Mouse (Mus musculus) kidney, postnatal 0 days (tissue): ENCODE measurements at regions not wholly inside any gene's neighbourhood (a gene's known extent, or its start where the extent isn't known, plus 50 kb on each side); places are given as distances from the start of the nearest gene placed in this dataset.

ENCODE experiments used
- ATAC-seq: fragments of 200-750 bp; cut with Nextera tagmentation; replicated peaks from 2 replicates; pipeline ENCODE4 v1.8.0; 2017; ENCODE audit warnings: low read depth, moderate number of reproducible peaks, moderate TSS enrichment, moderate library complexity; ENCODE audit not compliant: low FRiP score
- DNase-seq: peaks from one replicate; pipeline ENCODE4 v3.0.0-alpha.2; 2016; ENCODE audit warnings: low spot score
- H3K27ac ChIP-seq: fragments of 300-500 bp; sonication (generic); 2 replicates; pipeline ENCODE4 v1.5.1; 2014; ENCODE audit warnings: mild to moderate bottlenecking
- H3K27me3 ChIP-seq: fragments of 300-500 bp; sonication (generic); 2 replicates; pipeline ENCODE4 v1.6.1; 2014; ENCODE audit warnings: low read length, mixed read lengths; ENCODE audit not compliant: insufficient read depth
- H3K36me3 ChIP-seq: fragments of 300-500 bp; sonication (generic); 2 replicates; pipeline ENCODE4 v1.6.1; 2014; ENCODE audit warnings: low read length, mixed read lengths; ENCODE audit not compliant: insufficient read depth
- H3K4me1 ChIP-seq: fragments of 300-500 bp; sonication (generic); replicated peaks from 2 replicates; pipeline ENCODE4 v1.6.1; 2014; ENCODE audit warnings: antibody characterized with exemption, low read length, mixed read lengths; ENCODE audit not compliant: insufficient read depth
- H3K4me2 ChIP-seq: fragments of 300-500 bp; sonication (generic); 2 replicates; pipeline ENCODE4 v1.6.1; 2014; ENCODE audit warnings: mild to moderate bottlenecking, low read length, moderate library complexity, mixed read lengths
- H3K4me3 ChIP-seq: fragments of 300-500 bp; sonication (generic); replicated peaks from 2 replicates; pipeline ENCODE4 v1.5.1; 2014; ENCODE audit warnings: low read depth, low read length
- H3K9ac ChIP-seq: fragments of 300-500 bp; sonication (generic); 2 replicates; pipeline ENCODE4 v1.6.1; 2014; ENCODE audit warnings: low read depth, low read length
- H3K9me3 ChIP-seq: fragments of 300-500 bp; sonication (generic); replicated peaks from 2 replicates; pipeline ENCODE4 v1.6.1; 2016; ENCODE audit warnings: low read length, inconsistent platforms, mixed read lengths
- CTCF ChIP-seq: IDR thresholded peaks from 2 replicates; pipeline ENCODE4 v1.5.1; 2016; ENCODE audit warnings: antibody characterized with exemption, low read depth, mild to moderate bottlenecking, moderate library complexity
- whole genome bisulfite sequencing: fragments of 180-500 bp; shearing (Covaris S2); extraction: QIAGEN DNeasy Blood & Tissue Kit; methylation state at CpG from one replicate; pipeline ENCODE4 v1.1.7; 2014; 5-methylcytosine and 5-hydroxymethylcytosine counted together

DNA sequence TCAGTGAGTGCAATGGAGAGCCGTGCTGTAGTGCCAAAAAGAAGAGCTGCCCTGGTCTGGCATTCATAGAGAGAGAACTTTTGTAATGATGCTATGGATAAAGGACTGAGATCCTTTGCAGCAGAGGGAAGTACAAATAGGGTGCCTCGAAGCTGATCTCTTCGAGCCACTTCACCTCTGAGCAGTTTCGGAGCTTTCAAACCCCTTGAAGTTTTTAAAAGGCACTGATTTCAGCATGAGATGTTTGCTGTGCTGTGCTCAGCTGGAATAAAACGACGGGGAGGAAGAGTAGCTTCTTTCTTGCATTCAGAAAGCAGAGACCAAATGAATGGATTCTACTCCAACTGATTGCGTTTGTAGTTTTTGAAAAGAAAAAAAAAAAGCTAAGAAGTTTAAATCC is 392.5 kb upstream of the Pou3f2 start:
- no peak overlapping the region for H3K27ac ChIP-seq
- no peak for DNase-seq
- H3K4me1 ChIP-seq = no peaks in the 10 kb centered on the region
- H3K36me3 ChIP-seq = no peaks in the 10 kb centered on the region
- no peak overlapping the region for H3K4me2 ChIP-seq
- H3K9me3 ChIP-seq = no peaks in the 10 kb centered on the region
- no peak for TF ChIP-seq CTCF
- WGBS = 28% methylated on average over 7 of the region's 7 CpGs
- no peak overlapping the region for H3K9ac ChIP-seq
- no peaks in the 10 kb centered on the region for H3K27me3 ChIP-seq
- no peak for ATAC-seq
- H3K4me3 ChIP-seq = no peak overlapping the region

DNA sequence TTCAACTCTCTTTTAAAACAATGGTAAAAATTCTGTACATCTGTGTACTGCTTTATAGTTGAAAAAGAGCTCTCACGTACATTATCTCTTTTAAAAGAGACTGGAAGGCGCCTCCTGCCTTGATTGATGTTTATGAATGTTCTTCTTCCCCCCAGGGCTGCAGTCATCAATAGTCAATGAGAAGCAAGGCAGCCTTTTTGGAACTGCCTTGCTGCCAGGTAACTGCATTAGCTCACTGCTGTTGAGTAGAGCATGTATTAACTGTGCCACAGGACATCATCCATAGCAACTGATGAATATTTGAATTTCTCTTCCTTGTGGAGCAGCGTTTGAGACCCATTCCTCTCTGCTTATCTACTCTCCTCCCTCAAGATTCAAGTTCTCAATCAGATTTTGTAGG is 387.2 kb upstream of the Pou3f2 start:
- no peak overlapping the region for H3K27ac ChIP-seq
- no peak overlapping the region for H3K4me3 ChIP-seq
- H3K36me3 ChIP-seq = no peaks in the 10 kb centered on the region
- no peaks in the 10 kb centered on the region for H3K4me1 ChIP-seq
- DNase-seq = no peak
- no peak overlapping the region for H3K9ac ChIP-seq
- 73% methylated on average over 3 of the region's 3 CpGs for WGBS
- no peaks in the 10 kb centered on the region for H3K9me3 ChIP-seq
- TF ChIP-seq CTCF = no peak
- H3K4me2 ChIP-seq = no peak overlapping the region
- H3K27me3 ChIP-seq = no peaks in the 10 kb centered on the region
- no peak for ATAC-seq

GRCm38 (mm10) chr4:22836124-22836445 is 347.9 kb upstream of the Pou3f2 start:
- ATAC-seq (no peak), DNase-seq (no peak)
- H3K4me1 ChIP-seq = no peaks in the 10 kb centered on the region
- no peak for TF ChIP-seq CTCF
- H3K36me3 ChIP-seq = no peaks in the 10 kb centered on the region
- no peak overlapping the region for H3K4me2 ChIP-seq
- no peaks in the 10 kb centered on the region for H3K9me3 ChIP-seq
- WGBS = 78% methylated on average over 7 of the region's 7 CpGs
- no peaks in the 10 kb centered on the region for H3K27me3 ChIP-seq
- no peak overlapping the region for H3K9ac ChIP-seq
- H3K4me3 ChIP-seq = no peak overlapping the region
- no peak overlapping the region for H3K27ac ChIP-seq

DNA sequence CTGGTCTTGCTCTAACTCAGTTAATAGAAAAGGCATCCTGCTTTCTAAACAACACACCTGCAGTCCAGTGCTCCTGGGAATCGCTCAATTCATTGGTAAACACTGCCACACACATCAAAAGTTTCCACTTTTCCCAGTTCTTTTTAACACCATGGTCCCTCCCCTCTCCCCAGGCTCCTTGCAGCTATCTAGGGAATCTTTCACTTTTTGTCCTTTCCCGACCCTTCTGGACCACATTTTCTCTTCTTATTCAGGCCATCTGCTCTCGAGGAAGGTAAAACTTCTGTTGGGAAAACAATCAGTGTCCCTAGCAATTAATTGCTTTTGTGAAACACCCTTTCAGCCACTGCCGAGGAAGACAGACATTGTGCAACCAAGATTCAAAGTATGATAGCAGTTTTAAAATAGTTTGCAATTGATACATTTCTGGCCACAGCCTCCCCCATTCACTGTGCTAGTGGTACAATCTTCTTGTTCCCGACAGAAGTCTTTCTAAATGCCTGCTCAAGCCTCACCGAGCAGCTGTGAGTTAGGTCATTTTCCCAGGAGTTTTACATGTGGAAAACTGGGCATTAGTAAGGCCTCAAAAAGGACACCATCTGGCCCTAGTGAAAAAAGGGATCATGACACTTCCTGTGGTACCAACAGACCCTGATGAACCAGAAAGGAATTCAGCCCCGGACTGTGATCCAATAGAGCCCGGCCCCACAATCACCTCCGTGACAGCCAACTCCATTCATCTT is 347.4 kb upstream of the Pou3f2 start:
- Histone ChIP-seq H3K4me1 (no peaks in the 10 kb centered on the region), H3K27ac (no peak overlapping the region), H3K4me3 (no peak overlapping the region), H3K9me3 (no peaks in the 10 kb centered on the region), H3K9ac (no peak overlapping the region), H3K27me3 (no peaks in the 10 kb centered on the region), H3K36me3 (no peaks in the 10 kb centered on the region), H3K4me2 (no peak overlapping the region)
- 13% methylated on average over 9 of the region's 9 CpGs for WGBS
- DNase-seq (no peak), ATAC-seq (no peak)
- TF ChIP-seq CTCF = no peak

- no peaks in the 10 kb centered on the region for H3K4me1 ChIP-seq
- H3K4me2 ChIP-seq = no peak overlapping the region
- ATAC-seq (no peak), DNase-seq (no peak)
- WGBS = 57% methylated on average over 1 of the region's 1 CpGs
- H3K9me3 ChIP-seq = no peaks in the 10 kb centered on the region
- H3K4me3 ChIP-seq = no peak overlapping the region
- H3K27me3 ChIP-seq = no peaks in the 10 kb centered on the region
- no peak for TF ChIP-seq CTCF
- no peak overlapping the region for H3K27ac ChIP-seq
- H3K36me3 ChIP-seq = no peaks in the 10 kb centered on the region
- H3K9ac ChIP-seq = no peak overlapping the region
Observed at GRCm38 (mm10) chr4:22833851-22834440, 345.8 kb upstream of the Pou3f2 start.

DNA sequence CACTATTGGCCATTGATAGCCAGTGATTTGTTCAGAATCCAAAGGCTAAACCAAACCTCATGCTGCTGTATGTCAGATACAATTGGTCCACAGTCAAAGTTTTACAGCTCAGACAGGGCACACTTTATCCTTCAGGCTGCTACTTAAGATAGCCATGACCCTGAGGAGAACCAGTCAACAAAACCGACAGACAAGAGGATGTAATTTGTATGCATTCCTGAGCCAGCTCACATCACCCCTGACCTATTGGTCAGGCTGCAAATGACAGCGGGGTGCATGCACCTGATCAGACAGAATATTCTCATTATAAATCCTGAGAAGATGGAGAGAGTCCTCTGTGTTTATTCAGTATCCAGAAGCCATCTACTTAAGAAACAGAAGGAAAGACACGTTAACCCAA is 315.5 kb upstream of the Pou3f2 start:
- DNase-seq = no peak

More for the DNA sequence above, 315.5 kb upstream of the Pou3f2 start:
- 32% methylated on average over 3 of the region's 3 CpGs for WGBS
- H3K9ac ChIP-seq = no peak overlapping the region
- H3K9me3 ChIP-seq = no peaks in the 10 kb centered on the region
- TF ChIP-seq CTCF = no peak
- H3K27me3 ChIP-seq = no peaks in the 10 kb centered on the region
- no peak for ATAC-seq
- no peak overlapping the region for H3K4me2 ChIP-seq
- H3K27ac ChIP-seq = no peak overlapping the region
- H3K4me1 ChIP-seq = no peaks in the 10 kb centered on the region
- no peaks in the 10 kb centered on the region for H3K36me3 ChIP-seq
- H3K4me3 ChIP-seq = no peak overlapping the region
